Mouse (Mus musculus): ENCODE results near the gene Dnaja3. TPM values are rescaled to one million over a fixed set of nuclear protein-coding genes. Genes with fewer than 3 reads are reported as not detected.
"Not testable (repeated sequence)": the region's sequence is repeated elsewhere in the genome, so short reads cannot be mapped to it uniquely, and the experiment has no call there.

The Dnaja3 gene
- polyA plus RNA-seq, 1 experiment from 2014 or later = 92.5 TPM

- Histone ChIP-seq H3K27me3 (replicated peaks; ENCODE audit: control insufficient read depth, insufficient read depth, low read length) (no peaks in the 10 kb centered on the region), H3K9me3 (ENCODE audit: control insufficient read depth, low read length) (no peaks in the 10 kb centered on the region)
- WGBS = 80% methylated on average over 3 of the region's 3 CpGs
Observed at GRCm38 (mm10) chr16:4730776-4731358, 91.1 kb downstream of the Dnaja3 start.

GRCm38 (mm10) chr16:4736262-4736661 lies 96.5 kb downstream of the Dnaja3 start:
- Histone ChIP-seq H3K4me2 (ENCODE audit: low read depth, low read length) (no peak overlapping the region), H3K9ac (ENCODE audit: low read depth, low read length) (no peak overlapping the region), H3K4me1 (ENCODE audit: control insufficient read depth, insufficient read depth, low read length) (no peaks in the 10 kb centered on the region), H3K27me3 (replicated peaks; ENCODE audit: control insufficient read depth, insufficient read depth, low read length) (no peaks in the 10 kb centered on the region), H3K36me3 (ENCODE audit: control insufficient read depth, insufficient read depth, low read length) (no peaks in the 10 kb centered on the region), H3K9me3 (ENCODE audit: control insufficient read depth, low read length) (no peaks in the 10 kb centered on the region), H3K4me3 (ENCODE audit: low read length) (no peak overlapping the region), H3K27ac (ENCODE audit: low read length) (no peak overlapping the region)
- WGBS = 85% methylated on average over 2 of the region's 2 CpGs
- no peak for ATAC-seq

More at GRCm38 (mm10) chr16:4730776-4731358, 91.1 kb downstream of the Dnaja3 start:
- Histone ChIP-seq H3K9ac (ENCODE audit: low read depth, low read length) (no peak overlapping the region), H3K4me3 (ENCODE audit: low read length) (no peak overlapping the region), H3K4me2 (ENCODE audit: low read depth, low read length) (no peak overlapping the region), H3K36me3 (ENCODE audit: control insufficient read depth, insufficient read depth, low read length) (no peaks in the 10 kb centered on the region), H3K4me1 (ENCODE audit: control insufficient read depth, insufficient read depth, low read length) (peaks cover 4% of the 10 kb centered on the region; the same call in 1 of the 2 replicates), H3K27ac (ENCODE audit: low read length) (no peak overlapping the region)
- ATAC-seq = no peak

GRCm38 (mm10) chr16:4739994-4740393 lies 100.2 kb downstream of the Dnaja3 start:
- Histone ChIP-seq H3K4me2 (ENCODE audit: low read depth, low read length) (no peak overlapping the region), H3K9me3 (ENCODE audit: control insufficient read depth, low read length) (0 out of 2 replicates have a peak, but pooled peaks cover 4% of the 10 kb centered on the region), H3K27me3 (replicated peaks; ENCODE audit: control insufficient read depth, insufficient read depth, low read length) (no peaks in the 10 kb centered on the region), H3K4me3 (ENCODE audit: low read length) (no peak overlapping the region), H3K9ac (ENCODE audit: low read depth, low read length) (no peak overlapping the region), H3K36me3 (ENCODE audit: control insufficient read depth, insufficient read depth, low read length) (no peaks in the 10 kb centered on the region; the same call in 1 of the 2 replicates), H3K27ac (ENCODE audit: low read length) (no peak overlapping the region), H3K4me1 (ENCODE audit: control insufficient read depth, insufficient read depth, low read length) (no peaks in the 10 kb centered on the region)
- WGBS = 86% methylated on average over 2 of the region's 2 CpGs
- no peak for ATAC-seq

GRCm38 (mm10) chr16:4742186-4742585 lies 102.4 kb downstream of the Dnaja3 start:
- ATAC-seq = no peak
- Histone ChIP-seq H3K4me1 (ENCODE audit: control insufficient read depth, insufficient read depth, low read length) (no peaks in the 10 kb centered on the region), H3K4me3 (ENCODE audit: low read length) (no peak overlapping the region), H3K9ac (ENCODE audit: low read depth, low read length) (no peak overlapping the region), H3K9me3 (ENCODE audit: control insufficient read depth, low read length) (0 out of 2 replicates have a peak, but pooled peaks cover 4% of the 10 kb centered on the region), H3K27me3 (replicated peaks; ENCODE audit: control insufficient read depth, insufficient read depth, low read length) (no peaks in the 10 kb centered on the region), H3K27ac (ENCODE audit: low read length) (no peak overlapping the region), H3K4me2 (ENCODE audit: low read depth, low read length) (no peak overlapping the region), H3K36me3 (ENCODE audit: control insufficient read depth, insufficient read depth, low read length) (no peaks in the 10 kb centered on the region; the same call in 1 of the 2 replicates)
- WGBS = 97% methylated on average over 1 of the region's 1 CpGs

- Histone ChIP-seq H3K4me2 (ENCODE audit: low read depth, low read length) (no peak overlapping the region), H3K27ac (ENCODE audit: low read length) (no peak overlapping the region), H3K4me3 (ENCODE audit: low read length) (no peak overlapping the region), H3K4me1 (ENCODE audit: control insufficient read depth, insufficient read depth, low read length) (peaks cover 3% of the 10 kb centered on the region; the same call in 1 of the 2 replicates), H3K9ac (ENCODE audit: low read depth, low read length) (no peak overlapping the region), H3K36me3 (ENCODE audit: control insufficient read depth, insufficient read depth, low read length) (peaks cover 2% of the 10 kb centered on the region; the same call in 1 of the 2 replicates), H3K9me3 (ENCODE audit: control insufficient read depth, low read length) (no peaks in the 10 kb centered on the region), H3K27me3 (replicated peaks; ENCODE audit: control insufficient read depth, insufficient read depth, low read length) (no peaks in the 10 kb centered on the region)
- no peak for ATAC-seq
- WGBS = 95% methylated on average over 3 of the region's 3 CpGs
Observed at GRCm38 (mm10) chr16:4752155-4752554, 112.4 kb downstream of the Dnaja3 start.

GRCm38 (mm10) chr16:4754045-4754444 lies 114.3 kb downstream of the Dnaja3 start:
- Histone ChIP-seq H3K9ac (ENCODE audit: low read depth, low read length) (no peak overlapping the region), H3K4me2 (ENCODE audit: low read depth, low read length) (no peak overlapping the region), H3K4me1 (ENCODE audit: control insufficient read depth, insufficient read depth, low read length) (peaks cover 3% of the 10 kb centered on the region; the same call in 1 of the 2 replicates), H3K27me3 (replicated peaks; ENCODE audit: control insufficient read depth, insufficient read depth, low read length) (no peaks in the 10 kb centered on the region), H3K9me3 (ENCODE audit: control insufficient read depth, low read length) (no peaks in the 10 kb centered on the region), H3K36me3 (ENCODE audit: control insufficient read depth, insufficient read depth, low read length) (peaks cover 2% of the 10 kb centered on the region; the same call in 1 of the 2 replicates), H3K4me3 (ENCODE audit: low read length) (no peak overlapping the region), H3K27ac (ENCODE audit: low read length) (no peak overlapping the region)
- ATAC-seq = no peak
- WGBS = 78% methylated on average over 3 of the region's 3 CpGs

- H3K27me3 ChIP-seq (replicated peaks; ENCODE audit: control insufficient read depth, insufficient read depth, low read length); H3K4me1 ChIP-seq (ENCODE audit: control insufficient read depth, insufficient read depth, low read length); H3K9me3 ChIP-seq (ENCODE audit: control insufficient read depth, low read length); H3K36me3 ChIP-seq (ENCODE audit: control insufficient read depth, insufficient read depth, low read length): not testable (repeated sequence)
- WGBS = 3% methylated on average over 27 of the region's 42 CpGs
- Histone ChIP-seq H3K4me2 (ENCODE audit: low read depth, low read length) (peak overlapping the region; percentile 44), H3K4me3 (ENCODE audit: low read length) (peak overlapping the region; percentile 45), H3K27ac (ENCODE audit: low read length) (peak overlapping the region; percentile 63), H3K9ac (ENCODE audit: low read depth, low read length) (peak overlapping the region; percentile 63)
- ATAC-seq = peak; percentile 88
Observed at GRCm38 (mm10) chr16:4756660-4757335, 117.0 kb downstream of the Dnaja3 start.

Other genes with a start within 250 kb of the Dnaja3 start
- 1.2 and 1.3 TPM in 2 replicates for gene Adcy9, start 219.5 kb upstream of the Dnaja3 start, polyA plus RNA-seq (2015; fragmentation: Nextera tagmentation; extraction: Ambion mirVana)
- 8.0 and 8.5 TPM in 2 replicates for gene Srl, start 98.2 kb upstream of the Dnaja3 start, polyA plus RNA-seq (2015; fragmentation: Nextera tagmentation; extraction: Ambion mirVana)
- 23.0 and 26.5 TPM in 2 replicates for gene Tfap4, start 80.1 kb upstream of the Dnaja3 start, polyA plus RNA-seq (2015; fragmentation: Nextera tagmentation; extraction: Ambion mirVana)
- gene Glis2, start 45.3 kb upstream of the Dnaja3 start, polyA plus RNA-seq (2015; fragmentation: Nextera tagmentation; extraction: Ambion mirVana) = 14.5 and 18.1 TPM in 2 replicates
- gene Pam16, start 15.0 kb upstream of the Dnaja3 start, polyA plus RNA-seq (2015; fragmentation: Nextera tagmentation; extraction: Ambion mirVana) = 79.4 and 86.8 TPM in 2 replicates
- gene Vasn, start within 50 bp of the Dnaja3 start, polyA plus RNA-seq (2015; fragmentation: Nextera tagmentation; extraction: Ambion mirVana) = 13.5 and 13.6 TPM in 2 replicates
- gene Coro7, start 39.8 kb downstream of the Dnaja3 start, polyA plus RNA-seq (2015; fragmentation: Nextera tagmentation; extraction: Ambion mirVana) = 29.2 and 30.5 TPM in 2 replicates
- 35.3 and 45.9 TPM in 2 replicates for gene Nmral1, start 79.4 kb downstream of the Dnaja3 start, polyA plus RNA-seq (2015; fragmentation: Nextera tagmentation; extraction: Ambion mirVana)
- 87.5 and 88.7 TPM in 2 replicates for gene Hmox2, start 86.4 kb downstream of the Dnaja3 start, polyA plus RNA-seq (2015; fragmentation: Nextera tagmentation; extraction: Ambion mirVana)
- gene Cdip1, start 150.3 kb downstream of the Dnaja3 start, polyA plus RNA-seq (2015; fragmentation: Nextera tagmentation; extraction: Ambion mirVana) = 97.2 and 100 TPM in 2 replicates
- gene 4930562C15Rik, start 195.4 kb downstream of the Dnaja3 start, polyA plus RNA-seq (2015; fragmentation: Nextera tagmentation; extraction: Ambion mirVana) = 0.09 and 0.22 TPM in 2 replicates
- 33.7 and 35.5 TPM in 2 replicates for gene Ubald1, start 240.3 kb downstream of the Dnaja3 start, polyA plus RNA-seq (2015; fragmentation: Nextera tagmentation; extraction: Ambion mirVana)
- gene Mgrn1, start 246.3 kb downstream of the Dnaja3 start, polyA plus RNA-seq (2015; fragmentation: Nextera tagmentation; extraction: Ambion mirVana) = 82.7 and 84.6 TPM in 2 replicates

Measured in intestine, embryonic 16.5 days (tissue).